Mouse (Mus musculus): Measurements from ENCODE around the gene Rab10.
A peak's percentile ranks its signal among the peaks of the same experiment; 100 is the strongest.

The Rab10 gene

DNA sequence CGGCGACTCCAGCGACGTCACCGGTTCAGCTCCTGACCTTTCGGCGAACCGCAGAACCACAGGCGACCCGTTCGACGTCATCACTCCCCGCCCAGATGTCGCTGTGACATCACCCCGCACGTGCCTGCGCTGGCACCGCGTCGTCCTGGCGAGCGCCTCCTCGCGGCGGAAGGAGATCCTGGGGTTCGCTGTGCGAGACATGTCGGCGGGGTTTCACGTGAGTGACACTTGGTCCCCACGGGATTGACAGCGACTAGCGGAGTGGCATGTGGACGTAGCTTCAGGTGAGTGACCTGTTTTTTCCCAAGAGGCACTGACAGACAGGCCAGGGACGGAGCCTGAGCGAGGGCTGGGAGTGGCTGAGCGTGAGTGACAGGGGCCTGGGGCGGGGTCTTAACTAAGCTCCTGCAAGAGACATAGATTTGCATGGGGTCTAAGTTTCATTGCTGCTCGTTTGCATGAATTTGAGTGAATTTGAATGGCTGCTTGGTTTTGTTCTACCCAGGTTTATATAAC, 74.1 kb downstream of the Rab10 start:
- DNase-seq = peak; percentile 97 to 98

DNA sequence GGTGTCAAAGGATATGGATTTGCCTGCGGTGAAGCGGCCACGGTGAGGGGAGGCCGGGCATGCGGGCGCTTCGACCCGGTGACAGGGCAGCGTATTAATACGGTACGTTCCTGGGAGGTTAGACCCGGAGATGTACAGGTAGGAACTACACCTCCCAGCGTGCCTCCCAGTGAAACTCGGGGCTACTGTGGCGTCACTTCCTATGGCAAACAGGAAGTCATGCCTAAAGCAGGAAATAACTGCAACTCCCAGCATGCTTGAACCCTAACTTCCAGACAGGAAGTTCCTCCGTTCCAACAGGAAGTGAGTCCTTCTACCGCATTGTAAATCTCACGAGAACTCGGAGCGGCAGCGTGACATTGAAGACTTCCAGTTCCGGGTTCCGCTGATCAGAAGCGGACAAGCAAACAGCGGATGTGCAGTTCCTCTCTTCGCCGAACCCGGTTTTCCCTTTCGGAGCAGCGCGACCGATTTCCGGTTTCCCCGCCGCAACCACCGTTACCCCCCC, 74.6 kb downstream of the Rab10 start:
- DNase-seq = peak; percentile 89 to 92

- no peak for DNase-seq
Measured at GRCm38 (mm10) chr12:3234061-3234460, 75.7 kb downstream of the Rab10 start.

GRCm38 (mm10) chr12:3223352-3223751, 86.4 kb downstream of the Rab10 start:
- DNase-seq = no peak

GRCm38 (mm10) chr12:3210181-3210580, 99.6 kb downstream of the Rab10 start:
- DNase-seq = no peak

DNA sequence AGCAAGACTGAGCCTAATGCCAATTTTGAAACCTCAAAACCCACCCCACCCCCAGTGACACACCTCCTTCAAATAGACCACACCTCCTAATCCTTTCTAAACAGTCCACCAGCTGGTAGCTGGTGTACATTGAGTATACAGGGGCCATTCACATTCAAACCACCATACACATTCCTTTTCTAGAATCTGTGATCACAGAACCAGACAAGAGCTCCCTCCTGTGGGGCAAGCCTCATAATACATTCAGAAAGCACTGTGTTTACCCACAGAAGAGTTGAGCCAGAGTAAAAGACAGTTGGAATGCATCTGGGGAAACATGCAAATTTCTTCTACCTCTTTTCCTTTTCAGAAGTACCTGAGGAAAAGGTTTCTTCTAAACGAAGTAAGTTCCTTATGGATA, 100.6 kb downstream of the Rab10 start:
- no peak for DNase-seq
